Mouse (Mus musculus) kidney, embryonic 16.5 days (tissue): ENCODE results near the gene Dpagt1. TPM values are rescaled to one million over a fixed set of nuclear protein-coding genes. Genes with fewer than 3 reads are reported as not detected.
"Not testable (repeated sequence)": the region's sequence is repeated elsewhere in the genome, so short reads cannot be mapped to it uniquely, and the experiment has no call there.

ENCODE experiments used
- ATAC-seq: fragments of 200-750 bp; cut with Nextera tagmentation; 2 replicates; pipeline ENCODE4 v1.8.0; 2017; ENCODE audit warnings: moderate TSS enrichment; ENCODE audit not compliant: low FRiP score, low TSS enrichment
- H3K27ac ChIP-seq: fragments of 300-500 bp; sonication (generic); 2 replicates; pipeline ENCODE4 v1.5.1; 2014; ENCODE audit warnings: low read length
- H3K27me3 ChIP-seq: fragments of 300-500 bp; sonication (generic); 2 replicates; pipeline ENCODE4 v1.6.1; 2014; ENCODE audit warnings: low read length, control low read depth, mixed read lengths; ENCODE audit not compliant: insufficient read depth
- H3K36me3 ChIP-seq: fragments of 300-500 bp; sonication (generic); 2 replicates; pipeline ENCODE4 v1.6.1; 2014; ENCODE audit warnings: low read length, control low read depth, mixed read lengths; ENCODE audit not compliant: insufficient read depth
- H3K4me1 ChIP-seq: fragments of 300-500 bp; sonication (generic); 2 replicates; pipeline ENCODE4 v1.6.1; 2014; ENCODE audit warnings: low read length, control low read depth, mixed read lengths; ENCODE audit not compliant: insufficient read depth
- H3K4me2 ChIP-seq: fragments of 300-500 bp; sonication (generic); replicated peaks from 2 replicates; pipeline ENCODE4 v1.6.1; 2014; ENCODE audit warnings: low read depth, low read length
- H3K4me3 ChIP-seq: fragments of 300-500 bp; sonication (generic); 2 replicates; pipeline ENCODE4 v1.5.1; 2014; ENCODE audit warnings: mild to moderate bottlenecking, low read length
- H3K9ac ChIP-seq: fragments of 300-500 bp; sonication (generic); replicated peaks from 2 replicates; pipeline ENCODE4 v1.6.1; 2014; ENCODE audit warnings: low read length
- H3K9me3 ChIP-seq: fragments of 300-500 bp; sonication (generic); 2 replicates; pipeline ENCODE4 v1.6.1; 2016; ENCODE audit warnings: low read length, control low read depth
- WGBS: fragments of 180-500 bp; shearing (Covaris S2); extraction: QIAGEN DNeasy Blood & Tissue Kit; methylation state at CpG from one replicate; pipeline ENCODE4 v1.1.7; 2014; 5-methylcytosine and 5-hydroxymethylcytosine counted together
- polyA plus RNA-seq: library from polyadenylated mRNA; unstranded; fragments of >200 nt; fragmentation: Nextera tagmentation; extraction: Ambion mirVana; gene quantifications from 2 replicates; pipeline ENCODE4 v1.2.1, GENCODE M21; 2015

Dpagt1 gene
- polyA plus RNA-seq, 1 experiment from 2014 or later: 45.4 TPM

DNA sequence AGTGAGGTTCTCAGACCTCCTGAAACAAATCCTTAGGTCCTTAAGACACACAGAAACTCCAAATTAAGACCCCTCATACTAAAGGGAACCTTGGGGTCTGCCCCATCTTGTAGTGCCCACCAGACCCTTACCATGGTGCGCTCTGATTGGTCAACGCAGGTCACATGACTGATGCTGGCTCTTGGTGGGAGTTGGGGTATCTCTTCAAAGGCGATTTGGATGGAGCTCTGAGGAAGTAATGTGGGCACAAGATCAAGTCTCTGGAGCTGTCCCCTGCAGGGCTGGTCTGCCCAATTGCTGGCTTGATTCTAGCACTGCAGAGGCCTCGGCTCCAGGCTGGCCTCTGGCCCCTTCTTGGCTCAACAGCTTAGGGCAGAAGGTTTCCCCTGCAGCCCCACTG is 8.4 kb upstream of the Dpagt1 start:
- Histone ChIP-seq H3K9ac (no peak overlapping the region), H3K9me3 (no peaks in the 10 kb centered on the region), H3K4me2 (no peak overlapping the region), H3K4me3 (no peak overlapping the region; the same call in 1 of the 2 replicates), H3K27ac (no peak overlapping the region), H3K4me1 (peaks cover 27% of the 10 kb centered on the region), H3K27me3 (no peaks in the 10 kb centered on the region), H3K36me3 (peaks cover 42% of the 10 kb centered on the region)
- ATAC-seq: no peak
- WGBS: 74% methylated on average over 4 of the region's 4 CpGs

DNA sequence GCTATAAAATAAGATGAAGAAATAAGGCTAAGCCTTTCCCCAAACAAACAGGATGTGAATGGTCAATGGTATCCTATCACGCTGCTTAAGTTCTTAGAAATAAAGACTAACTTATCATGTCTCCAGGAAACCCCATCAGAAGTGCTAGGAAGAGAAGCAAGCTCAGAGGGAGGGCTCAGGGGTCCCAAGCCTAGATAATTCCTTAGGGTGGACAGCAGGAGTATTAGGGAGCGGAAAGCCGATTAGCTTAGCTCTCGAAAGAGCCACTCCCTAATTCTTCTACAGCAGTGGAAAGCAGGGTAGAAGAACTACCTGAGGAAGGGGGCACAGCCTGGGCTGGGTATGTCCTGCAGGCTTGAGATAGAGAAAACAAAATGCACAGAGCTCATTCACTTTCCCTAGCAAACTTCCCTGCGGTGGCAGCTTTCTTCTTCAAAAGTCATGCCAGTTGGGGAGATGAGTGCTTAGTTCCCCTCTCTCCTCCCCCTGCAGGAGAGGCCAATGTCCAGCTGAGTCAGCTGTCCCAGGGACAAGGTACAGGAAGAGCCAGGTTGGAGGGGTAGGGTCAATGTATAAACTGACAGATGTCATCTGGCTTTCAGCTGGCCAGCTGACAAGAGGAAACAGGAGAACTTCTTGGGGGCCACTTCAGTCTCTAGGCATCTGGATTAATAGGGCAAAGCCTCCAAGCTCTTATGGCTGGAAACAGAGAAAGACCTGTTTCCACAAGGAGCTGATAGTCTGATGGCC is 7.6 kb upstream of the Dpagt1 start:
- Histone ChIP-seq H3K9me3 (no peaks in the 10 kb centered on the region), H3K9ac (peak overlapping the region; percentile 86; the same call in 1 of the 2 replicates), H3K4me3 (peak overlapping the region; percentile 87), H3K27me3 (no peaks in the 10 kb centered on the region), H3K27ac (peak overlapping the region; percentile 60; the same call in 1 of the 2 replicates), H3K4me1 (peaks cover 27% of the 10 kb centered on the region), H3K4me2 (peak overlapping the region; percentile 93), H3K36me3 (peaks cover 36% of the 10 kb centered on the region)
- WGBS: 58% methylated on average over 5 of the region's 5 CpGs
- ATAC-seq: no peak

DNA sequence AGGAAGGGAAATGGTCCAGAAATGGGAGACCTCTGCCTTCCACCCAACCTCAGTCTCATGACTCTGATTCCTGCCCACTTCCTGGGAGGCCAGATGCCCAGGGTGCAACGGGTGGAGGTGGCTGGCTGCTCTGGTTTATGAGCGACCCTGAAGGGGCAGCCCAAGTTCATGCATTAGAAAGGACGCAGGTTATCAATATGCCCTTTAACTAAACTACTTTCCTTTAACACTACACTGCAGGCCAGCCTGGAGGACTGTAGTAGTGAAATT is 7.1 kb upstream of the Dpagt1 start:
- Histone ChIP-seq H3K4me2 (peak overlapping the region; percentile 93), H3K36me3 (peaks cover 31% of the 10 kb centered on the region), H3K27me3 (no peaks in the 10 kb centered on the region), H3K4me3 (peak overlapping the region; percentile 87), H3K9me3 (no peaks in the 10 kb centered on the region), H3K27ac (peak overlapping the region; percentile 60; the same call in 1 of the 2 replicates), H3K4me1 (peaks cover 27% of the 10 kb centered on the region), H3K9ac (peak overlapping the region; percentile 86)
- WGBS: 31% methylated on average over 3 of the region's 3 CpGs
- no peak for ATAC-seq

DNA sequence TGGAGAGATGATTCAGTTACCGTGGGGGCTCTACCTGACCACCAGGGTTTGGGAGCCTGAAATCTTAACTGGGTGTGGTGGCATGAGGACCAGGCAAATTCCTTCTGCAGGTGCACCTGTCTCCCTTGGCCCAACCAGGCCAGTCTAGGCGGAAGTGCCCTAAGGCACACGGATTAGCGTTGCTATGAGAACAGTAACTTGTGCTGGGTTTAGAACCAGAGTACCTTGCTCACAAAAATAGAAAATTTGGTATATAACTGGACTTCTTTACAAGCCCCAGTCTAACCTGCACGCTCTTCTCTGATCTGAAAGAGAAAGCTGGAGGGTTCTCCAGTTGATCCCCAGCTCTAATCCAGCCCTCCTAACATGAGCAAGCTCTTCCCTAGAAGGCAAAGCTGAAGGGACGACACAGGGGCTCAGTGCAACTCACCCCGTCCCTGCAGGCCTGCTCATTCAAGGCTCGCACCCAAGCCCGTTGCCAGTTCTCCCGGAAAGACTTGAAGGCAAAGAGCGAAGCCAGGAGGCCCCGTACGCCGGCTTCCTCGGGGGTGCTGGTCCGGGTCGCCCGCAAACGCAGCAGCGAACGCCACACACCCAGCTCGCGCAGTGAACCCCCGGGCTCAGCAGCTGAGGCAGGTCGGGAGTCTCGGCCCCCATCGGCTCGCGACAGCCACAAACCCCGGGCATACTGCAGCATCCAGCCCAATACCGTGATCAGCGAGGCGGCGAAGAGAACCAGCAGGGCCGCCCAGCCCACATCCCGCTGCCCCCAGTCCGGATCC is 6.5 kb upstream of the Dpagt1 start:
- peak; percentile 7 for ATAC-seq
- peaks cover 27% of the 10 kb centered on the region for H3K4me1 ChIP-seq
- 2% methylated on average over 37 of the region's 37 CpGs for WGBS

DNA sequence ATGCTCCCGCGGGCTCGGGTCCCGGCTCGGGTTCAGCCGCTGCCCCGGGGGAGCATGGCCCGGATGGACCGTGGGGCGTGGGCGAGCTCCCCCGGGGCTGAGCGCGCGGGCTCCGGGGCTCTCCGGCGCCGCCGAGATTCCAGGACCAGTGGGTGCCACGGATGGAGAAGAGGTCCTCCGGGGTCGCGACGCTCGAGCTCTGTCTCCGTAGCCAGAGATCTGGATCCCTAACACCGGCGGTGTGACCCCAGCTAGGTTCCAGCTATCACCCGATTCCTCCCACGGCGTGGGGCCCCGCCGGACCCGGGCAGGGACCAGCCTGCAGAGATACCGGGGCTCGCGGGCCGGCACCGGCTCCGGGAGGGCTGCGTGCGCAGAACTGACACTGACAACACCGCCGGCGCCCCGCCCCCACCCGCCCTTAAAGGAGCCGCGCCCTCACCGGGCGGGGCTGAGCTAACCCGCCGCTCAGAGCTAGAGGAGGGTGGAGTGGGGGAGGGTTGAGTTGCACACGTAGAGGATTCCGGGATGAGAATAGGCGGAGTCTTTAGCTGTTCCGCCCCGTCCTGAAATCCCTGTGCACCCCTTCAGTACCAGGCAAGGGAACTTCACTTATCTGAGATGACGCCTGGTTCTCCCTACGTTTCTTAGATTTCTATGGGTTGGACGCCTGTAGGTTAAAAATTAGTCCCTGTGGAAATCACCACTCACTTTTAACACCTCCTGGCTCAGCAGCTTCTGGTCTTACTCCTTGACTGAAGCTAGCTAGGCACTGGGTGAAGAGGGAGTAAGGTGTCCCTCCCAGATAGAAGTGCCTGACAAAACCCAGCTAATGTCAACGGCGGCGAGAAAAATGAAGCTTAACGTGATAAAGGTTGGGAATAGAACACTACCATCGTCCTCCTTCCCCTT is 5.7 kb upstream of the Dpagt1 start, which contains the start of gene C2cd2l:
C2cd2l (minus strand) TSS at position 399 of the 912 bp plus-strand sequence.
- Histone ChIP-seq H3K27ac (peak within 1 kb of the TSS; percentile 60), H3K9me3 (no peaks in the 10 kb centered on the region), H3K36me3 (peaks cover 17% of the 10 kb centered on the region), H3K4me2 (peak within 1 kb of the TSS; percentile 93), H3K4me3 (peak within 1 kb of the TSS; percentile 87), H3K9ac (peak within 1 kb of the TSS; percentile 86), H3K27me3 (no peaks in the 10 kb centered on the region), H3K4me1 (peaks cover 27% of the 10 kb centered on the region)
- ATAC-seq: peak; percentile 97
- WGBS: under 1% methylated on average over 67 of the region's 67 CpGs

More for the DNA sequence above, 6.5 kb upstream of the Dpagt1 start:
- Histone ChIP-seq H3K9me3 (no peaks in the 10 kb centered on the region), H3K27ac (peak overlapping the region; percentile 60; the same call in 1 of the 2 replicates), H3K9ac (peak overlapping the region; percentile 86), H3K36me3 (peaks cover 26% of the 10 kb centered on the region), H3K4me2 (peak overlapping the region; percentile 93), H3K4me3 (peak overlapping the region; percentile 87), H3K27me3 (no peaks in the 10 kb centered on the region)

DNA sequence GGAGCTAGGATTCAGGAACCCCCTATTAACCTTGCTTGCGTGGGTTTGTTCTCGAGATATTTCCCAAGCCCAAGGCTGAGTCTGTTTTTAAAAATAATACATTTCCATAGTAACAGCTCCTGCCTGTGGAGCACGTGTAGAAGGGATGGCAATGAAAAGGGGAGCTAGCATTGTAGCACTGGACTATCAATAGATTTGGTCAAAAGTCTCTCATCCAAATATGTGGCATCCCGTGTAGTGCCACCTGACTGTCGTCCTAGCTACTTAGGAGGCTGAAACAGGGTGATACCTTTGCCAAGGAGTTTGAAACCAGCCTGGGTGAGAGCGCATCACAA is 5.1 kb upstream of the Dpagt1 start:
- Histone ChIP-seq H3K9me3 (no peaks in the 10 kb centered on the region), H3K4me1 (peaks cover 30% of the 10 kb centered on the region), H3K4me3 (peak overlapping the region; percentile 87), H3K27me3 (no peaks in the 10 kb centered on the region), H3K27ac (peak overlapping the region; percentile 44), H3K36me3 (peaks cover 12% of the 10 kb centered on the region), H3K9ac (peak overlapping the region; percentile 52), H3K4me2 (peak overlapping the region; percentile 93)
- 23% methylated on average over 6 of the region's 6 CpGs for WGBS
- ATAC-seq: no peak

DNA sequence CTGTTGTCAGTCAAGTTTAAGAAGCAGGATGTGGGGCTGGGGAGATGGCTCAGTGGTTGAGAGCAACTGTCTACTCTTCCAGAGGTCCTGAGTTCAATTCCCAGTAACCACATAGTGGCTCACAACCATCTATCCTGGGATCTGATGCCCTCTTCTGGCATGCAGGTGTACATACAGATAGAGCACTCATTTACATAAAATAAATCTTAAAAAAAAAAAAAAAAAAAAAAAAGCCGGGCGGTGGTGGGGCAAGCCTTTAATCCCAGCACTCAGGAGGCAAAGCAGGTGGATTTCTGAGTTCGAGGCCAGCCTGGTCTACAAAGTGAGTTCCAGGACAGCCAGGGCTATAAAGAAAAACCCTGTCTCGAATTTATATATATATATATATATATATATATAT is 2.2 kb upstream of the Dpagt1 start:
- not testable (repeated sequence) for H3K4me3 ChIP-seq, H3K36me3 ChIP-seq, H3K9me3 ChIP-seq, H3K27ac ChIP-seq, H3K9ac ChIP-seq, H3K4me2 ChIP-seq, ATAC-seq, H3K27me3 ChIP-seq
- WGBS: 82% methylated on average over 3 of the region's 4 CpGs
- H3K4me1 ChIP-seq: peaks cover 25% of the 10 kb centered on the region

DNA sequence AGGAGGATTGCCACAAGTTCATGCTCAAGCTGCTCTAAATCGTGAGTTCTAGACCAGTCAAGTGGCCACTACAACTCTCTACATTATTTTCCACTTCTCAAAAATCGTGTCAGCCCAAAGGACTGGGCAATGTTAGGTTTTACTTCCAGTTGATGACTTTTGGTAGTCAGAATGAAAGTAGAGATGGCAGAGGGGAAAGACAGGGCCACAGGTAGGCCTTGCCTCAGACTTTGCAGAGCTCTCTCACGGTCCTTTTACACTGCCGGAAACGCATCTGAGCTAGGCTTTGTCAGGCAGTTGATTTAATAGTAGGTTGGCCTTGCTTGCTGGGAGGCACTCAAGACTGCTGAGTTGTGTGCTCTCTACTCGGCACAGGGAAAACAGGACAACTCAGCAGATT is 1.7 kb upstream of the Dpagt1 start:
- H3K9me3 ChIP-seq: no peaks in the 10 kb centered on the region
- WGBS: 60% methylated on average over 6 of the region's 6 CpGs
- no peak for ATAC-seq
- H3K9ac ChIP-seq: no peak overlapping the region
- H3K36me3 ChIP-seq: peaks cover 5% of the 10 kb centered on the region
- no peak overlapping the region for H3K4me2 ChIP-seq
- H3K27ac ChIP-seq: no peak overlapping the region
- H3K27me3 ChIP-seq: no peaks in the 10 kb centered on the region
- peaks cover 21% of the 10 kb centered on the region for H3K4me1 ChIP-seq
- no peak overlapping the region for H3K4me3 ChIP-seq

DNA sequence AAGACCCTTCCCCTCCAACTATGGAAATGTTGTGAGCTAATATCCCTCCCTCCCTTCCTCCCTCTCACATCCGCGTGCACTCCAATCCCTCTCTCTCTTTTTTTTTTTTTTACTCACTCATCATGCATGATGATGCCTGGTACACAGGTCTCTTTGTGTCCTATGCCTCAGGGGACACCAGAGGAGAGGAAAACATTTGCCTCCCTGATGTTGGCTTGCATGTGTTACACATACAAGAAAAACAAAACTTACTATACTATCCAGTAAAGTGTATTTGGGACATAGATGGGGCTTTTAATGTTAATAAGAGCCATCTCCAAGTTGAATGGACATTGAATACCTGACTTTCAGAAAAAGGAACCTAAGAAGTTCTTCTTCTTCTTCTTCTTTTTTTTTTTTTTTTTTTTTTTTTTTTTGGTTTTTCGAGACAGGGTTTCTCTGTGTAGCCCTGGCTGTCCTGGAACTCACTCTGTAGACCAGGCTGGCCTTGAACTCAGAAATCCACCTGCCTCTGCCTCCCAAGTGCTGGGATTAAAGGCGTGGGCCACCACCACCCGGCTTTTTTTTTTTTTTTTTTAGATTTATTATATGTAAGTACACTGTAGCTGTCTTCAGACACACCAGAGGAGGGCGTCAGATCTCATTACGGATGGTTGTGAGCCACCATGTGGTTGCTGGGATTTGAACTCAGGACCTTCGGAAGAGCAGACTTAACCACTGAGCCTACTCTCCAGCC is 619 bp upstream of the Dpagt1 start:
- not testable (repeated sequence) for H3K9me3 ChIP-seq, H3K27me3 ChIP-seq, ATAC-seq
- H3K9ac ChIP-seq: peak overlapping the region; percentile 94
- peak overlapping the region; percentile 73 for H3K4me3 ChIP-seq
- peak overlapping the region; percentile 90 for H3K4me2 ChIP-seq
- WGBS: 60% methylated on average over 7 of the region's 8 CpGs
- H3K4me1 ChIP-seq: peaks cover 17% of the 10 kb centered on the region
- peak overlapping the region; percentile 97; the same call in 1 of the 2 replicates for H3K27ac ChIP-seq
- H3K36me3 ChIP-seq: peaks cover 13% of the 10 kb centered on the region
